Mouse (Mus musculus): ENCODE results near the gene Gm20458. TPM values are rescaled to one million over a fixed set of nuclear protein-coding genes. Genes with fewer than 3 reads are reported as not detected.

The Gm20458 gene
- total RNA-seq (2021) = 10 to 100 TPM; 12.7 to 18.8 TPM
- long read RNA-seq, experiment 1, partial matches to known transcripts = 2 of 13 reads
- long read RNA-seq, experiment 1, other reads (novel, unspliced or antisense) = 11 of 13 reads
- long read RNA-seq, experiment 2, partial matches to known transcripts = 7 of 17 reads
- long read RNA-seq, experiment 2, other reads (novel, unspliced or antisense) = 9 of 17 reads

DNA sequence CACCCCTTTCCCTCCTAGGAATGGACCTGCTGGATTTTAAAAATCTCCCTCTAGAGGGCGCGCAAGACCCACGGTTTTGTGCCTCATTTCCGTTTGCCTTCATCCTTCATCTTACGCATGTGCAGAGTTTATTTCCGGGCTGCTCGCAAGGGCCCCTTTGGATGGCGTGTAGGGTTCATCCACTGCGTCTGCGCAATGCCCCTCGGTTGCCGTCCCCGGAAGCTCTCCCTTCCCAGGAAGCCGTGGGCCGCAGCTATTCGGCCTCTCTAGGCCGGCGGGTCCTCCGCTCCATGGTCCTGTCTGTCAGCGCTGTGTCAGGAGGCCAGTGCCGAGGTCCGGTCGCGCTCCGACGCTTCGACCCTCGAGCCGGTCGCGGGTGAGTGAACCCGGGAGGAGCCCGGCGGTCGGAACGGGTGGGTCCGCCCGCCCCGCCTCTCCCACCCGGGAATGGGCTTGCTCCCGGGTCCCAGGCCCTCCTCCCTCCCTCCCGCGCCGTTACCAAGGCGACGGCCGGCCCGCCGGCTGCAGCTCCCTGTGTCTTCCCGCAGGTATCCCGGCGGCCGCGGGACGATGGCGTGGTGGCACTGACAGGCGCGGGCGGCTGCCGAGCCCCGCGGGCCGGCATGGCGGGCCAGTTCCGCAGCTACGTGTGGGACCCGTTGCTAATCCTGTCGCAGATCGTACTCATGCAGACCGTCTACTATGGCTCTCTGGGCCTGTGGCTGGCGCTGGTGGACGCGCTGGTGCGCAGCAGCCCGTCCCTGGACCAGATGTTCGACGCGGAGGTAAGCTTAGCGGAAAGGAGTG is at the start of gene Gm20458:
Gene Gm20458, plus strand, starts transcription at position 223 of the 807 bp plus-strand sequence.
- DNase-seq (ENCODE audit: low spot score in 2 of 2) = peak; percentile 95 to 99

DNA sequence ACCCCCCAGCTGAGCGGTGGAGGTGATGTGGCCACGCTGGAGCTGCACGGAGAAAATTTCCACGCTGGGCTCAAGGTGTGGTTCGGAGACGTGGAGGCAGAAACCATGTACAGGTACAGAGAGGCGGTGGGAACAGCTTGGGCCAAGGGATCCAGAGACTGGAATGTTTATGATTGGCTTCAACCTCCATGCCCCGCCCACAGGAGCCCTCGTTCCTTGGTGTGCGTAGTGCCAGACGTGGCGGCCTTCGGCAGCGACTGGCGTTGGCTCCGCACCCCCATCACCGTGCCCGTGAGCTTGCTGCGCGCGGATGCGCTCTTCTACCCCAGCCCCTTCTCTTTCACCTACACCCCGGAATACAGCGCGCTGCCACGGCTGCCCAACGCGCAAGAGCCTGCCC is 46.6 kb upstream of the Gm20458 start:
- DNase-seq (ENCODE audit: low spot score in 2 of 2) = no peak

DNA sequence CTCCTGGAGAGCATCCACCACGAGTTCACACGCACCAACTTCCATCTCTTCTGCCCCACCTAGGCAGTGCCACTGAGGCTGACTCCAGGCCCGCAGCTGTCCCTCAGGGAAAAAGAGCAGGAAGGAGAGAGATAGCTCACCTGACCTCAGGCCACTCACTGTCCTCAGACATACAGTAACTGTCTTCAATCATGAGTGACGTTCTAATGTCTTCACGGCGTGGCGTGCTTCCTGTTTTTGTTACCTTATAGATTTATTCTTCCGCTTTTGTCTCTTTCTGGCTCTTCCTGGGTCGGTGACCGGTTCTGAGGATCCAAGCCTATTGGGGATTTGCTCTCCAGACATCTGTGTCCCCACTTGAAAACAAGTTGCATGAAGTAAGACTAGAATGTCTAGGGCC is 46.2 kb upstream of the Gm20458 start:
- no peak for DNase-seq (ENCODE audit: low spot score in 2 of 2)

DNA sequence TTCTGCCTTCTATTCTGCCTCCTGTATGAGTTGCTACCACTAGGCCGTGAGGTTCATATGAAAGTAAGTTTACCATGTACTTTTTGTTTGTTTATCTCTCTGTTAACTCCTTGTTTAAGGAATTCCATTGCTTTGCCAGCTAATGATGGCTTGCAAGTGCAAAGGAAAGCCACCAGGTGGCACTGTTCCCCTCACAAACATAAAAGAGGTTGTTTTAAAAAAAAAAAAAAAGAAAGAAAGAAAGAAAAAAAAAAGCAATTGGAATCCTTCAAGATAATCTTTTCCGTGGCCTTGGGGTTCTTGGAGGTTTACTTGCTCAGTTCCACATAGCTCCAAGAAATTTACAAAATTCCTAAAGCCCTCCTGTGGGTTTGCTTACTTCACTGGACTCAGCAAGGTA is 43.6 kb upstream of the Gm20458 start:
- no peak for DNase-seq (ENCODE audit: low spot score in 2 of 2)

GRCm38 (mm10) chr2:164418308-164418875 is 42.4 kb upstream of the Gm20458 start:
- DNase-seq (ENCODE audit: low spot score in 2 of 2) = no peak

- no peak for DNase-seq (ENCODE audit: low spot score in 2 of 2)
Measured at GRCm38 (mm10) chr2:164419489-164419888, 41.3 kb upstream of the Gm20458 start.

- no peak for DNase-seq (ENCODE audit: low spot score in 2 of 2)
Measured at GRCm38 (mm10) chr2:164421306-164421705, 39.5 kb upstream of the Gm20458 start.

- no peak for DNase-seq (ENCODE audit: low spot score in 2 of 2)
Measured at GRCm38 (mm10) chr2:164421979-164422378, 38.8 kb upstream of the Gm20458 start.

DNA sequence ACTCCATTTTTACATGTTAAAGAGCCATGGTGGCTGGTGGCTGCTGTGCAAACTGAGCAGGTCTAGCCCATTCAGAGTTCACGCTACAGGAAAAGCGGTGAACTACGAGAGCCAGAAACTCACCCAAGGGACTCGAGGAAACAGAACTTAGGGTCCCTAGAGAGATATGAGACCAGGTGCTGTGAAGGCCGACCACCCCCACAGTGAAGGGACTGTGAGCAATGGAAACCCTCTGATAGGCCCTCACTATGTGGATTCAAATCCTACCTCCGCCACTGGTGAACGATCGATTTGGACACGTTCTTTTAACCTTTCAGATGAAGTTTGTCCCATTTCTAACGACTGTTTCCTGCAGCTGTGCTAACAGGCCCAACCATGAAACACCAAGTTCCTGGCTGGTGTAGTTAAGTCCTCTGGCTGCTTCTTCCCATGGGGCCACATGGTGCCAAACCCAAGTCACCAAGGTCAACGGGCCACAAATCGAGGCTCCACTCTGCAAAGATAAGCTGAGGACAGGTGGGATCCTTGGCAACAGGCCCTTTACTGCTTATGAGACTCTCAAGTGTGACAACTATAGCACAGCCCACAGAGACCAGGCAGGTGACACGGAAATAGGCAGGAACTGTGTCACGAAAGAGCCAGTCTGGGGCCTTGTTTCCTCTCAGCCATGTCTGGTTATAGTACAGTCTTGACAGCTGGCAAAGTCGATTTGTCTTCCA is 37.9 kb upstream of the Gm20458 start:
- no peak for DNase-seq (ENCODE audit: low spot score in 2 of 2)

DNA sequence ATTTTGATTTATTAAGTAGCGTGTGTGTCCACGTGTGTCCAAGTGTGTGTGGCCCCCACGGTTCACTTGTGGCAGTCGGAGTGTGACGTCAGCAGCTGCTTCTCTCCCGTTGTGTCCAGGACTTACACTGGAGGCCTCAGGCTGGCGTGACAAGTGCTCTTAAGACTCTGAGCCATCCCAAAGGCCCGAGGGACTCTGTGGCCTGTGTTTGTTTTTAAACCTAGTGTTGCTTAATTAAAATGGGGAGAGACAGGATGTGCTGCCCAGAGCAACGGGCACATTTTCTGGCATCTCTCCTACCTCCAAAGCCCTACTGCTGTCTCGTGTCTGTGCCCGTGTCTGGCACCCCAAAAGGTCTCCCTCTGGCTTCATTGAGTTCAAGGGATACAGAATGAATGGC is 37.3 kb upstream of the Gm20458 start:
- DNase-seq (ENCODE audit: low spot score in 2 of 2) = peak in 1 of 2 experiments; percentile 61

DNA sequence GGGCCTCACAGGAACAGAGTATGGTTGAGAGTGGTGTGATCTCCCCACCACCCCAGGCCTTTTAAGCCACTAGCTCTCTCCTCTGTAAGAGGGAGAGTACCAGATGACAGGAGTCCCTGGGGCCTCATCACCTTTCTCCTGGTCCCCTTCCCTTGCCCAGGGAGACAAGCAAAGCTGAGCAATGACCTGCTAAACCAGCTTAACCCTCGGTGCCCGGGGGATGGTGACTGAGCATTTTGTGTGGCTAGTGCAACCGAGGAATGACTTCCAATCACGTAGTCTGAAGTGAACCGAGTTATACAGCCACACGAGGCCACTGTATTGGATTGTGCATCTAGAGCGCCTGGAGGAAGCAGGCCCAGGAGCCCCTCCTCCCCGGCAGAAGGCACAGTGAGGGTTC is 36.4 kb upstream of the Gm20458 start:
- no peak for DNase-seq (ENCODE audit: low spot score in 2 of 2)

DNA sequence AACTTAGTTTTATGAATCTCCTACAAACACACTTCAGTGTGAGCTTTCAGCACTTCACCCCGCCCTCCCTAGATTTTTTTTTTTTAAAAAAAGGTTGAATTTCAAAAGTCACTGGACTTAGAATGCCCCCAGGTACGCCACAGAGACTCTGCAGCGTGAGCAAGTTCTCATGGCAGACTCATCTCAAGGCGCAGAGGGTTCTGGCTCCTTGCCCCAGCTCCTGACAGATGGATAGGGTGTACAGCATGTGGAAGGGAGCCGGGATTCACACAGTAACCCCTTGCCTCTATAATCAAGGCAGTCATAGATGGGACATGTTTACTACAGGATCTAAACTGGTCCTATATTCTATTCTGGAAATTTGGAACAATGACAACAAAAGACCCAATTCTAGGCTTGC is 35.4 kb upstream of the Gm20458 start:
- DNase-seq (ENCODE audit: low spot score in 2 of 2) = no peak

DNA sequence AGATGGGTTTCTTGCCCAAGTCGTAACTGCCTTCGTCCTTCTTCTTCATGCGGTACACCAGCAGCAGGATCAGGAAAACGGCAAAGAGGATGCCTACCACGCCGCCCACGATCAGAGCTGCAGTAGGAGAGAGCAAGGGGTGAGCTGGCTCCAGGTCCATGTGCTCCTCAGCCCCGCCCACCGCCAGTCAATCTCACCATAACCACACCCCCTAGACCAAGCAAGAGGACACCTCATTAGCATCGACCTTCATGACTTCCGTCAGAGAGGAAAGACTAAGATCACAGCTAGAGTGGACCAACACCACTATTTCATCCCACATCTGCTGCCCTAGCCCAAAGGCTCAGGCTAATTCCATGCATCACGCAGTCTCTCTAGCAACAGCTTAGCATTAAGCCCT is 34.6 kb upstream of the Gm20458 start:
- no peak for DNase-seq (ENCODE audit: low spot score in 2 of 2)

- no peak for DNase-seq (ENCODE audit: low spot score in 2 of 2)
Measured at GRCm38 (mm10) chr2:164426952-164427351, 33.8 kb upstream of the Gm20458 start.

GRCm38 (mm10) chr2:164428451-164428850 is 32.3 kb upstream of the Gm20458 start:
- DNase-seq (ENCODE audit: low spot score in 2 of 2) = no peak

GRCm38 (mm10) chr2:164429881-164430615 is 30.7 kb upstream of the Gm20458 start:
- no peak for DNase-seq (ENCODE audit: low spot score in 2 of 2)

DNA sequence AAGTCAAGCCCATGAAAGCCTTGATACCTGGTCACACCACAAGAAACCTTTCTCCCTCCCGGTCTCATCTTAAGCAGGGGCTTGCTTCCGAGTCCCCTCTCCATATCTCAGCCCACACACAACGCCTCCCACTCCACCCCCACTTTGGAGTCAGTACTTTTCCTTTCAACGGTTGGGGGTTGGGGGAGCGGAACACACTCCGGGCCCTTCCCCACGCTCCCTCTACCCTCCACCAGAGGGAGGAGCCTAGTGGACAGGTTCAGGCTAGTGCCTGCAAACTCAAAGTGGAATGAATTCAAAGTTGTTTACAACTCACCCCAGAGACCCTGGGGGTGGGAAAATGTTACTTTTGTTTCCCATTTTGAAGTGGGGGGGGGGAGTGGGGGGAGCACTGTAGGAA is 30.1 kb upstream of the Gm20458 start:
- DNase-seq (ENCODE audit: low spot score in 2 of 2) = no peak

- no peak for DNase-seq (ENCODE audit: low spot score in 2 of 2)
Measured at GRCm38 (mm10) chr2:164431676-164432465, 28.9 kb upstream of the Gm20458 start.

- DNase-seq (ENCODE audit: low spot score in 2 of 2) = no peak
Measured at GRCm38 (mm10) chr2:164432541-164433191, 28.1 kb upstream of the Gm20458 start.

Data from layer of hippocampus, postnatal 14 days (tissue).